Mouse (Mus musculus): ENCODE measurements around the gene Kcnf1.

The Kcnf1 gene

DNA sequence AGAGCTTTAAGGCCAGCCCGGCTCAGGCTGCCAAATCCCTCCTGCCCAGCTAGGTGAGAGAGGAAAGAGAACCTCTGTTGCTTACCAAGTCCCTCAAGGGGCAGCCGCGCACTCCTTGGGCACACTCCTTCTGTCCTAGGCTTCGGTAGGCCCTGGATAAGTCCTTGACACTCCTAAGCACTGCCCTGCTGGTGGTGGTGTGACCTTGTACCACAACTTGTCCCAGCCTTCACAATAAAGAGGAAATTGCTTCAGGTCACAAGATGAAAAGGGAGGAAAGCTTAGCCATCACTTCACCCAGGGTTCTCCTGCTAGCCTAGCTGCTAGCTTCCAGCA lies at the start of gene Kcnf1:
Kcnf1 (minus strand) TSS at position 132 of the 336 bp plus-strand sequence.
- ChIA-PET CTCF (interaction anchor here in 3 of 4 experiments (0.6 to 2.0 kb wide), 13 partner anchors 45 to 166 kb away, joined by 3 to 6 read pairs (median 3); partner anchors contain the start of gene 2410004P03Rik (in 1 of the 3)), POLR2A (interaction anchor here in 3 of 4 experiments (0.7 to 1.6 kb wide), 6 partner anchors 17 to 815 kb away, joined by 3 to 7 read pairs (median 3); no protein-coding TSS in a partner anchor)

DNA sequence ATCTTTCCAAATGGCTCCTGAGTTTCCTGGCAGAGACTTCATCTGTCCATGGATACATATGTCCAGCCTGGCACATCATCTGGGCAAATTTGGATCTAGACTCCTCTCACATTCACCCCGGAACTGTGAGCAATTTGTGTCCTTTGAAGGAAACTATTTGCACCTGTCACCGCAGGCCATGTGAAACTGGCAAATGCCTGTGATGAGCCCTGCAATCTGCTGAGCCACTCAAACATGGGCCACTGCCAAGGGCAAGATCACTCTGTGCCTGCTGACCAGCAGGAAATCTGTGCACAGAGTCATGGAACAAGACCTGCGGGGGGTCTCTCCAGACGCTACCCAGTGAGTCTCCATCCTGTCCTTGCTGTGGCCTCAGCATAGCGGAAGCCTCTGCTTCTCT lies 48.3 kb upstream of the Kcnf1 start:
- POLR2A ChIA-PET, result no interaction called here
- CTCF ChIA-PET, result interaction anchor here in 1 of 4 experiments (1.4 kb wide), 1 partner anchor 206 kb away, joined by 3 read pairs; no protein-coding TSS in a partner anchor

DNA sequence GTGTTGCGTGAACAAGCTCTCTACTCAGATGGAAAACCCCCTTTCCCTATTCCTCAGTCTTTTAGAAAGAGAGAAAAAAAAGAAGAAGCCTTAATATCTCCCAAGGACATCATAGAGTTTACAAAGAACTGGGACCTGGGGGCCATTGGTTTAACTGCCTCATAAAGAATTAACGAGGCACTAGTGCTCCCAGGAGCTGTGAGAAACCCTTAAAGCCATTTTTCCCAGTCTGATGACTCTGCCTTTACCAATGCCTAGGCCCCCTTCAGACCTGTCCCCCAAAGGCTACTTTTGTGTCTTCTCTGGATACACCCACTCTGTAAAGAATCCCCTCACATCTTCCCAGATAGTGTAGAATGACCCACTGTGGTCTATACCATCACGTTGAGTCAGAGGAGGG lies 46.4 kb upstream of the Kcnf1 start:
- ChIA-PET CTCF (interaction anchor here (0.6 to 2.0 kb wide), 15 partner anchors 8 to 204 kb away, joined by 3 to 11 read pairs (median 6); partner anchors contain the start of gene Kcnf1 (in 1 of the 4)), POLR2A (no interaction called here)

DNA sequence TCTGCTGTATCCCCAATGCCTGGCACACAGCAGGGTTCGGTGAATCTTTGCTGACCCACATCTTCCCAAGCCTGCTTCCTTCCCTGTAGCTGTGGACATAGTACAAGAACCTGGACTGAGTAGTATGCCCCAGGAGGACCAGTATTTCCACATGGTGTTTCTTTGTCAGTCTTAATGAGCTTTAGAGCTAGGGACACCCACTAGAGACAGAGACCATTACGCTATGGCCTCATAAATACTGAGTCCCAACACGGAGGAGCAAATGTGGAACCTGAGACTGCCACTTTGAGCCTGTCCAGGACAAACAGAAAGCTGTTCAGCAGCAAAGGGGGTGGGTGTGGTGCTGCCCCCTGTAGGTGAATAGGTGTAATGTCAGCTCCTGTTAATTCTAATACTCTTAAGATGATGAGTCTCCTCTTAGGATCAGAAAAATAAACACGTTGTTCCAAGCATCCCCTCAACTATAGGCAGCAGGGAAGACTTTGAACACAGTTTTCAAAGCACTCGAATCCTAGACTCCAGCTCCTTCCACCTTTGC lies 45.3 kb upstream of the Kcnf1 start:
- ChIA-PET POLR2A (interaction anchor here in 2 of 4 experiments (0.8 to 0.9 kb wide), 3 partner anchors 9 to 42 kb away, joined by 3 to 4 read pairs (median 3); no protein-coding TSS in a partner anchor), CTCF (interaction anchor here (0.5 to 2.0 kb wide), 57 partner anchors 9 to 504 kb away, joined by 3 to 11 read pairs (median 4); partner anchors contain the start of genes Kcnf1 (in 2 of the 4) and 2410004P03Rik (in 1 of the 4))

DNA sequence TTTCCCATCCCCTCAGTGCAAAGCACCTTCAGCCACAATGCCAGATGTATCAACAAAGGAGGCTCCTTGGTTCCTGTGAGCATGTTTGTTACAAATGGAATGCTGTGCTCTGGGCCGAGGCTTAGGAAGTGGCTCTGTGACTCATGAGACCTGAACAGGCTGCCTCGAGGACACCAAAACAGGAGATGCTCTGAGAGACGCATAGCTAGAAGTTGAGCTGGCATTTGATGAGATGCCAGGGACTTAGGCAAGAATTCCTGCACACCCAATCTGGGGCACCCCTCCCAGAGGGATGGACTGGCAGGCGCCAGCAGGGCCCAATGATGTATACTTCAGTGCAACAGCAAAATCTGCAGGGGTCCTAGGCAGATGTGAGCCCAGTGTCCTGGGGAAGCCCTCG lies 43.9 kb upstream of the Kcnf1 start:
- CTCF ChIA-PET, result interaction anchor here in 1 of 4 experiments (1.8 kb wide), 1 partner anchor 32 kb away, joined by 6 read pairs; no protein-coding TSS in a partner anchor
- POLR2A ChIA-PET, result no interaction called here

DNA sequence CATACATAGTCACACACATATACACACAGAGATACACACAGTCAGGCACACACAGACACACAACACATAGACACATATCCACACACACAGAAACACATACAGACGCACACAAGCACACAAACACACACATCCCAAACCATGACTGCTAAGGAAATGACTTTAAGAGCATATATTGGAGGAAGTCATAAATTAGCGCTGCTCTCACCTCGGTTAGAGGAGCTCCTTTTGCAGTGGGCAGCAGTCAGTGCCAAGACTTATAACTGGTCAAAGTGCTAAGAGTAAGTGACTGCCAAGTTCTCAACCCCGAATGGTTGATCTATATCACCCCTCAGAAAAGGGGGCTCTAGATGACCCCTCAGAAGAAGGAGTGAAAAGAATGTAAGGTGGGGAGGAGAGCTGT lies 42.4 kb upstream of the Kcnf1 start:
- ChIA-PET CTCF (interaction anchor here in 3 of 4 experiments (0.6 to 1.5 kb wide), 3 partner anchors 34 to 207 kb away, joined by 3 to 5 read pairs (median 4); no protein-coding TSS in a partner anchor), POLR2A (no interaction called here)

DNA sequence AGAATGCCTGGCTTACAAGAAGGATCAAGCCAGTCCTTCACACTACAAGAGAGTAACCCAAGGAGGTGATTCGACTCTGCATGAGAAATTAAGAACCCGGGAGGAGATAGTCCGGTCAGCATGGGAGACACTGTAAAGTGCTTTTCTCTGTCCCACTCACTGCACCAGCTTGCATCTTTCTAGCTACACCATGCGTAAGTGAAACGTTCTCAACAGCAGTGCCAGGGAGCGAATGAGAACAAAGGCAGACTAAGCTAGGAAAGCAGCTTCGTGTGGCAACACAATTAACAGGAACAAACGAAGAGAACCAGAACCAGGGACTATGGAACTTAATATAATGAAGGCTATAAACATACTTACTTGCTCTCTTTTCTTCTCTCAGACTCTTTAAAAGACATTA lies 41.7 kb upstream of the Kcnf1 start:
- ChIA-PET CTCF (interaction anchor here in 3 of 4 experiments (0.6 to 1.5 kb wide), 3 partner anchors 35 to 206 kb away, joined by 3 to 5 read pairs (median 4); no protein-coding TSS in a partner anchor), POLR2A (no interaction called here)

DNA sequence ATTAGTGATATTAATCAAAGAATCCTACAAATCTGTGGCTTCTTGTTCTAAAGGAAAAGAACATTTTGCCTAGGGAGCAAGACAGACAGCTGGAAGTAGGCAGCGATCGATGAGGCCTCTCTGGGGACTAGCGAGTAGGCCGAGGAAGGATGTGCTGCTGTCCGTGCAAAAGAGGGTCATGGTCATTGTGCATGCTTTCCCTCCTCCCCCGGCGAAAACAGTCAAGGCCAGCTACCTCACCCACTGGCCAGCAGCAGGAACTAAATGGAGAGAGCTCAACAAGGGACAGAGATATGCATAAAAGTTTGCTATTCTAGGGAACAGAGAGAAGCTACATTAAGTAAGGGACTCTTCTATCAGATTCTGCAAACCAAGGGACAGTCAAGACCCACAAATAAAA lies 39.1 kb upstream of the Kcnf1 start:
- POLR2A ChIA-PET, result interaction anchor here in 1 of 4 experiments (1.1 kb wide), 1 partner anchor 39 kb away, joined by 3 read pairs; the partner anchor contains the start of gene Kcnf1
- CTCF ChIA-PET, result interaction anchor here in 2 of 4 experiments (0.6 kb wide), 2 partner anchors 40 to 41 kb away, joined by 3 read pairs; no protein-coding TSS in a partner anchor

DNA sequence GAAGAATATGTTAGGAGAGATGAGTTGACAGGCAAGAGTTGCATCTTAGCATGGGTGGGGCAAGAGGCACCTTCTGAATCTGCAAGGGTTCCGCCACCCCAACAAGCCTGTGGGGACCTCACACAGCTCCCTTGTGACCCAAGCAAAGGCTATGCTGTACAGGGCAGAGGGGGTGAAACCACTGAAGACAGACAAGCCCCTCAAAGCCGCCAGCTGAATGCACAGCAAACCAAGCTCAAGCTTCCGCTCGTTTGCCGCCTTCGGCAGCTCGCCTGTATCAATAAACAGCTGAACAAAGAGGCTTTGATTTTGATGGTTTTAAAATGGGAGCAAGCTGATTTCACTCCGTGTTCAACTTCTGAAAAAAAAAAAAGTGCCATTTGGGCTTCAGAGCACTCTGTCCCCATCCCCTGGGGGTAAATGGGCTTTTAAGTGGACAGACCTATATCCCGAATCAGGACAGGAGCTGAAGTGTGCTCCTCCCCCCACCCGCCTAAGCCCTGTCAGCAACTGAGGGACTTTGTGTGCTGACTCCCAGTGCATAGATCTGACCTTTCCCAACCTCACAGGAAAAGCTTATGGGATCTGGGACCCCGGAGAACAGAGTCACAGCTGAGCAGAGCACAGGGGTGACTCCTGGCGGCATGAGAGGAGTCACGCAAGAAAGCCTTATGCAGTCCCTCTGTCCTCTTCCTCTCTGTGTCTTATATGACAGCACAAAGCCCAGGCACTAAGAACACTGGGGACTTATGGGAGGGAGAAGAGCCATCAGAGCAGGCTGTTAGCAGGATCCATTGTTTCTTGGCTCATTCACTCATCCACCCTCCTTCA lies 26.0 kb upstream of the Kcnf1 start:
- POLR2A ChIA-PET, result interaction anchor here in 1 of 4 experiments (1.2 kb wide), 1 partner anchor 59 kb away, joined by 3 read pairs; no protein-coding TSS in a partner anchor
- CTCF ChIA-PET, result interaction anchor here in 3 of 4 experiments (0.7 to 1.9 kb wide), 4 partner anchors 10 to 395 kb away, joined by 3 to 8 read pairs (median 4); no protein-coding TSS in a partner anchor

DNA sequence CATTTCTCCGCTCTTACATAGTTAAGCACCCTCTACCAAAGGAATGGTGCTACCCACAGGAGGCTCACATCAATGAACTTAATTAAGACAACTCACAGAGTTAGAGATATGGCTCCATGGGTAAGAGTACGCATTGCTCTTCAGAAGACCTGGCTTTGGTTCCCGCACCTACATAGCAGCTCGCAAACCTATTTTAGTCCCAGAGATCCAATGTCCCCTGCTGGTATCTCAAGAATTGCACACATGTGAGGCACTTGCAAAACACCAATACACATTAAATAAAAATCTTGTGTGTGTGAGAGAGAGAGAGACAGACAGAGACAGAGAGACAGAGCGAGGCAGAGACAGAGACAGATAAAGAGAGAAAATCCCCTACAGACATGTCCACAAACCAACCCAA lies 21.9 kb upstream of the Kcnf1 start:
- POLR2A ChIA-PET, result interaction anchor here in 2 of 4 experiments (0.6 to 1.3 kb wide), 2 partner anchors 21 to 164 kb away, joined by 3 read pairs; no protein-coding TSS in a partner anchor
- CTCF ChIA-PET, result interaction anchor here in 1 of 4 experiments (0.6 to 1.2 kb wide), 2 partner anchors 25 to 176 kb away, joined by 3 to 4 read pairs; no protein-coding TSS in a partner anchor

DNA sequence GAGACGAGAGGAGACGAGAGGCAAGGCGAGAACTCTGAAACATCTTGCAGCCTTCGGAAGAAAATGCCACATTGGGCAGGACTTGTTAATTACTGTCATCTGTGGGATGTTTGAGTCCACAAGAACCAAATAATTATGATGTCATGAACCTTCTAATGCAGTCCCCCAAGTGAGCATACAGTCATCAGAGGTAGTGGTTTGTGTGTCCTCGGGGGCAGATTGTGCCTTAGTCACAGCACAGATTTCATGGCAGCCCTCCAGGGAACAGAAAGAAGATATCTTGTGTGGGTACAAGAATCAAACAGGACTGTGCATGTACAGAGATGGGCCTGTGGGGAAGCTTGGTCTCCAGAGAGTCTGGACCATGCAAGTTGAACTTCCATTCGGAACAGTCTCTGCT lies 17.5 kb upstream of the Kcnf1 start:
- ChIA-PET POLR2A (no interaction called here), CTCF (no interaction called here)

DNA sequence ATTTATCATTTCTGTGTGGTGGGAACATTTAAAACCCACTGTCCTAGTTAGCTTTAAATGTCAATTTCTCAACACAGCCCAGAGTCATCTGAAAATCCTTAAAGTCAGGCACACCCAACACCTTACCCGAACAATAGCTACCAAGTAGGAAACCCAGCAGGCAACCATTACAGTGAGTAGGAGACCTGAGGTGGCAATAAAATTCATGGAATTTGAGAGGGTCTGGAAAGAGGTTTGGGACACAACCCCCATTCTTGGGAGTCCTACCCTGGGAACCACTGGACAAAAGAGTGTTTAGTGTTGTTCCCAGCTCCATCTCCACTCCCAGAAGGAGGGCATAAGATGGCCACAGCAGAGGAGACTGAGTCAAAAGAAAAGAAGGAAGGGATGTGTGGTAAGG lies 16.6 kb upstream of the Kcnf1 start:
- ChIA-PET CTCF (interaction anchor here in 2 of 4 experiments (1.0 to 1.4 kb wide), 4 partner anchors 10 to 181 kb away, joined by 3 to 5 read pairs (median 4); partner anchors contain the start of gene 2410004P03Rik (in 1 of the 2)), POLR2A (interaction anchor here in 2 of 4 experiments (0.6 to 1.4 kb wide), 5 partner anchors 9 to 80 kb away, joined by 3 to 5 read pairs (median 3); partner anchors contain the start of gene Kcnf1 (in 1 of the 2))

DNA sequence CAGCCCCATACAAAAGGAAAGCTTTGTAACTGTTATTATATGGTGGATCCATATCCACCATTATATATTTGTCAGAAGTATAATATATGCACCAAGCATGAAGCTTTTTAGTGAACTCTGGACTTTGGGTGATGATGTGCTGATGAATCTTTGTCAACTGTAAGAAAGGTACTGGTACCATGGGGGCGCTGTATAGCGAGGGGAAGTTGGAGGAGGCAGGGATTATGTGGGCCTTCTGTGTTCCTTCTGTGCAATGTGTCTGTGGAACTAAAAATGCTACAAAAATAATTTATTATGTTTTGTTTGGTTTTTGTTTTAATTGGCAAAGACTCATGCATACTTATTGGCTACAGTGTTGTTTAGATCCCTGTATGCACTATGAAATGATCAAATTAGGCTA lies 16.2 kb upstream of the Kcnf1 start:
- ChIA-PET CTCF (interaction anchor here in 2 of 4 experiments (1.0 to 1.4 kb wide), 5 partner anchors 10 to 181 kb away, joined by 3 to 5 read pairs (median 4); partner anchors contain the start of gene 2410004P03Rik (in 1 of the 2)), POLR2A (interaction anchor here in 2 of 4 experiments (0.6 to 1.4 kb wide), 6 partner anchors 9 to 79 kb away, joined by 3 to 5 read pairs (median 3); partner anchors contain the start of gene Kcnf1 (in 1 of the 2))

DNA sequence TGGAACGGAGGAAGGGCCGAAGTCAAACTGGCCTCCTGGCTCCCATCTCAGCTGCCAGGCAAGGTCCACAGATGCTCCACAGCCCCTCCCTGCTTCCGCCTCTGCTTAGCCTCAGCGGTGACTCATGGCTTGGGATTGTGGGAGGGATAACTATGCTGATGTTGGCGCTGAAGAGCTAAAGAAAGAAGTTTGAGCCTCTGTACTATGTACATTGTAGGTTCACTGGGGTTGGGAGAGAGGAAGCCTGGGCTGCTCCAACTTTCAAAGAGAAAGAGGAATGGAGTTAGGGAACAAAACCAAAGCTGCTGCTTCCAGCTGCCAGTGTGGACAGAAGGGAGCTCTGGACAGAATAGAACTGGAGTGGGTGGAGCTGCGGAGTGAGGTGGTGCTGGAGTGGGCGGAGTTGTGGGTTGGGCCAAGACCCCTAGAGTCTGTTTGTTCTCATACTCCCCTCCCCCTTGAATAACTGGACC lies 7.7 kb upstream of the Kcnf1 start:
- ChIA-PET CTCF (interaction anchor here in 3 of 4 experiments (0.6 to 1.3 kb wide), 4 partner anchors 14 to 185 kb away, joined by 3 to 4 read pairs (median 3); no protein-coding TSS in a partner anchor), POLR2A (interaction anchor here (0.6 to 2.4 kb wide), 9 partner anchors 9 to 1552 kb away, joined by 3 to 9 read pairs (median 5); no protein-coding TSS in a partner anchor)

DNA sequence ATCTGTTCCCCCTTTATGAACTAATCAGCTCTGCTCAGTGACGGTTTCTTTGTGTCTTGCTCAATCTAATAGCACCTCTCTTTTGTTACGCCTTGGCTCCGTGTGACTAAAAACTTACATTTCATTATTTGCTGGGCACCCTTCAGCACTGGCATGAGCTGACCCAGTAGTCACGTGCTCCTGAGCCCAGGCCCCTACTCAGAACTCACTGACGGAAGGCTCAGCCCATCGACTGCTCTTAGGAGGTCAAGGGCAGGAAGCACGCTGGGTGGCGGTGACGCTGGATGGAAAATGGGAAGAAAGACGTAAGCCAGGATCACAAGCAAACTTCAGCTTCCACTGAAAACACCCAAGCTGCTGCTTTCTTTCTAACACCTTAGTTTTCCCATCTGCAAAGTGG lies 7.1 kb upstream of the Kcnf1 start:
- CTCF ChIA-PET, result interaction anchor here in 2 of 4 experiments (0.7 to 1.3 kb wide), 2 partner anchors 14 to 38 kb away, joined by 3 to 4 read pairs; no protein-coding TSS in a partner anchor
- POLR2A ChIA-PET, result interaction anchor here (0.6 to 2.4 kb wide), 9 partner anchors 8 to 1551 kb away, joined by 3 to 9 read pairs (median 5); no protein-coding TSS in a partner anchor

DNA sequence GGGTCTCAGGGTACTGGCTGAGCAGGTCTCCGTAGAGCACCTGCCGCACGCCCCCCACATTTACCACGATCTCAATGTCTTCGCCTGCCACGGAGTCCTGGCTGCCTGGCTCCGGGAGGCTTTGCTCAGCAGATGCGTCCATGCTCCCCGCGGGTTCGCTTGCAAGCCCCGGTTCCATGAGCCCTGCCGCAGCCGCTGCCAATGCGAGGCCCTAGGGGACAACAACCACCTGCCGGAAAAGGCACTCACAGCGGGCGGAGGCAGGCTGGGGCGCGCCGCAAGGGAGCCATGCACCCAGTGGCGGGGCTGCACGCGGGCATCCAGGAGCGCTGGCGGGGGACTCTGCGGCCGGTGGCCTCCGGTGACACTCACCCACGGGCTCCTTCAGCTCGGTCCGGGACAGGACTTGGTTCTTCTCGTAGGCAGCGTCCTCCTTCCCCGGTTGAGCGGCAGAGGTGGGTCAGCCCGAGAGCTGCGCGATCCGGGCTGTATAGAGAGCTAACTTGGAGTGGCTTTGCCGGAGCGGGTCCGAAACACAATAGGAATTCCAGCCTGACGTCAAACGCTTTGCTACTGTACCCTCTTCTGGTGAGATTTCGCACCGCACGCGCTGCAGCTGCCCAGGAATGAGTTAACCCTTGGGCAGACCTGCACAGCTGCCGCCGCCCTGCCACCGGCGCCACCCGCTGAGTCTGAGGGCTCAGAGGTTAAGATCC lies 489 bp downstream of the Kcnf1 start:
- POLR2A ChIA-PET, result interaction anchor here in 3 of 4 experiments (0.7 to 1.8 kb wide), 9 partner anchors 8 to 184 kb away, joined by 3 to 9 read pairs (median 3); no protein-coding TSS in a partner anchor
- CTCF ChIA-PET, result interaction anchor here in 3 of 4 experiments (0.6 to 2.0 kb wide), 15 partner anchors 24 to 165 kb away, joined by 3 to 5 read pairs (median 3); partner anchors contain the start of gene 2410004P03Rik (in 1 of the 3)

DNA sequence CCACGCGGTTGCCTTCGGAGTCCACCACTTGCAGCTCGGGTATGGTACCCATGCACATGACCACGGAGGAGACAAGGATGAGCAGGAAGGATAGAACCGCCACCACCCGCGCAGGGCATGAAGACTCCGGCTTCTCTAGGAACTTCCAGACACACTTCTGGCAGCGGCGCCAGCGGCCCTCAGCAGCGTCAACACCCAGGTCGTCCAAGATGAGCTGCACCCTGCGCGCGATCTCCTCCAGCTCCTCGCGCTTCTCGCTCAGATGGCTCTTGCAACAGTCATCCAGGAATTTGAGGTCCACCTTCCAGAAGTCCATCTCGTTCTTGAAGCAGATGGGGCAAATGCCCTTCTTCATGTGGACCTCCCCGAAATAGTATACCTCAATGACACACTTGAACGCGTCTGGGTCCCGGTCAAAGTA lies 1.1 kb downstream of the Kcnf1 start:
- ChIA-PET CTCF (interaction anchor here in 2 of 4 experiments (0.7 to 2.0 kb wide), 8 partner anchors 25 to 164 kb away, joined by 3 to 5 read pairs (median 4); partner anchors contain the start of gene 2410004P03Rik (in 1 of the 2)), POLR2A (interaction anchor here in 3 of 4 experiments (0.7 to 1.8 kb wide), 6 partner anchors 8 to 185 kb away, joined by 3 to 9 read pairs (median 3); no protein-coding TSS in a partner anchor)

Data from embryonic stem cell, embryonic (primary cell).